Mouse (Mus musculus) heart, embryonic 11.5 days (tissue): ENCODE measurements around the gene Ptms. TPM values are rescaled to one million over a fixed set of nuclear protein-coding genes. Genes with fewer than 3 reads are reported as not detected.

ENCODE experiments used
- ATAC-seq: fragments of 200-750 bp; cut with Nextera tagmentation; replicated peaks from 2 replicates; pipeline ENCODE4 v1.8.0; 2017; ENCODE audit warnings: moderate library complexity; ENCODE audit not compliant: insufficient number of reproducible peaks, low FRiP score, low TSS enrichment
- H3K27ac ChIP-seq: fragments of 300-500 bp; sonication (generic); 2 replicates; pipeline ENCODE4 v1.5.1; 2014; ENCODE audit warnings: mild to moderate bottlenecking, low read depth, low read length
- H3K27me3 ChIP-seq: fragments of 300-500 bp; sonication (generic); 2 replicates; pipeline ENCODE4 v1.6.1; 2014; ENCODE audit warnings: mild to moderate bottlenecking, low read length, mixed read lengths; ENCODE audit not compliant: control insufficient read depth, insufficient read depth
- H3K36me3 ChIP-seq: fragments of 300-500 bp; sonication (generic); 2 replicates; pipeline ENCODE4 v1.6.1; 2014; ENCODE audit warnings: mild to moderate bottlenecking, low read length, moderate library complexity, mixed read lengths; ENCODE audit not compliant: control insufficient read depth, insufficient read depth
- H3K4me1 ChIP-seq: fragments of 300-500 bp; sonication (generic); 2 replicates; pipeline ENCODE4 v1.6.1; 2014; ENCODE audit warnings: low read length; ENCODE audit not compliant: control insufficient read depth, insufficient read depth
- H3K4me2 ChIP-seq: fragments of 300-500 bp; sonication (generic); 2 replicates; pipeline ENCODE4 v1.6.1; 2014; ENCODE audit warnings: mild to moderate bottlenecking, moderate library complexity
- H3K4me3 ChIP-seq: fragments of 300-500 bp; sonication (generic); 2 replicates; pipeline ENCODE4 v1.5.1; 2014; ENCODE audit warnings: low read depth, low read length
- H3K9ac ChIP-seq: fragments of 300-500 bp; sonication (generic); 2 replicates; pipeline ENCODE4 v1.6.1; 2014; ENCODE audit warnings: mild to moderate bottlenecking, low read depth, low read length, moderate library complexity
- H3K9me3 ChIP-seq: fragments of 300-500 bp; sonication (generic); replicated peaks from 2 replicates; pipeline ENCODE4 v1.6.1; 2016; ENCODE audit warnings: low read length; ENCODE audit not compliant: control insufficient read depth
- WGBS: fragments of 180-500 bp; shearing (Covaris S2); extraction: QIAGEN DNeasy Blood & Tissue Kit; methylation state at CpG from one replicate; pipeline ENCODE4 v1.1.7; 2014; ENCODE audit not compliant: insufficient replicate concordance; 5-methylcytosine and 5-hydroxymethylcytosine counted together
- polyA plus RNA-seq: library from polyadenylated mRNA; unstranded; fragments of >200 nt; fragmentation: Nextera tagmentation; extraction: Ambion mirVana; gene quantifications from 2 replicates; pipeline ENCODE4 v1.2.1, GENCODE M21; 2014

The Ptms gene
- polyA plus RNA-seq, 1 experiment from 2014 or later: 158 TPM

DNA sequence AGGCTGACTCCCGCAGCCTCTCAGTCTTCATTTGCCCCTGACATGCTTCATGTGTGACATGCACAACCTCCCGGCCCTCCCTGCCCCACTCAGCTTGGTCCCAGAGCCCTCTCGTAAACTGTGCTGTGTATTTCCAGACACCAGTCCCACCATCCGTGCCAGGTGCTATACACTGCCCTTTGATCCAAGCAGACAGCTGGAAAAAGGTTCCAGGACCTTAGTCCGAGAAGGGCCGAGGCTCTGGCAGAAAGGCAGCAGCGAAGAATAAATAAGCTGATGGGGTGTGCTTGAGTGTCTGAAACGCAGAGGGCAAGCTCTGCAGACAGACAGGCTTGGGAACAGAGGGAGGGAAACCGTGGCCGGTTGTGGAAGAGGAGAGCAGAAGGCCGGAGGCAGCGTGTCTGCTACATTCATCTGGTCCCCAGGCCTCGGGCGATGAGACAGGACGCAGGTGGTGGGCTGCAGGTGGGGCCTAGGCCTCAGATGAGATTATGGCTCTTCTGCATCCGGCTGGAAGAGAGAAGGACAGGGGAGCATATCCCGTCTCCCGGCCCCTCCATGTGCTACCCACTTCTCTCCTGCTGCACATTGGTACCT is 54.0 kb downstream of the Ptms start:
- no peaks in the 10 kb centered on the region for H3K9me3 ChIP-seq
- no peak for ATAC-seq
- no peak overlapping the region for H3K27ac ChIP-seq
- no peaks in the 10 kb centered on the region for H3K36me3 ChIP-seq
- WGBS: 52% methylated on average over 18 of the region's 18 CpGs
- peaks cover 8% of the 10 kb centered on the region for H3K4me1 ChIP-seq
- no peak overlapping the region for H3K4me2 ChIP-seq
- H3K9ac ChIP-seq: no peak overlapping the region
- peaks cover 11% of the 10 kb centered on the region for H3K27me3 ChIP-seq
- H3K4me3 ChIP-seq: no peak overlapping the region

Other genes starting within 250 kb of the Ptms start
- 139 and 148 TPM in 2 replicates for gene Emg1, start 207.9 kb downstream of the Ptms start, polyA plus RNA-seq
- 335 and 336 TPM in 2 replicates for gene Phb2, start 207.8 kb downstream of the Ptms start, polyA plus RNA-seq
- 4.8 and 6.9 TPM in 2 replicates for gene Ptpn6, start 181.4 kb downstream of the Ptms start, polyA plus RNA-seq
- 352 and 380 TPM in 2 replicates for gene Grcc10, start 178.7 kb downstream of the Ptms start, polyA plus RNA-seq
- not detected in 2 replicates for gene Gm45234, start 164.1 kb downstream of the Ptms start, polyA plus RNA-seq
- 7.4 and 9.5 TPM in 2 replicates for gene Atn1, start 163.6 kb downstream of the Ptms start, polyA plus RNA-seq
- 5.3 TPM in 2 replicates for gene Eno2, start 150.4 kb downstream of the Ptms start, polyA plus RNA-seq
- not detected in 2 replicates for gene Lrrc23, start 140.4 kb downstream of the Ptms start, polyA plus RNA-seq
- gene Spsb2, start 111.4 kb downstream of the Ptms start, polyA plus RNA-seq: 4.5 and 6.6 TPM in 2 replicates
- 1,419 and 1,543 TPM in 2 replicates for gene Tpi1, start 105.8 kb downstream of the Ptms start, polyA plus RNA-seq
- 87.3 and 98.3 TPM in 2 replicates for gene Usp5, start 90.6 kb downstream of the Ptms start, polyA plus RNA-seq
- gene Cdca3, start 90.6 kb downstream of the Ptms start, polyA plus RNA-seq: 137 and 153 TPM in 2 replicates
- gene Gnb3, start 79.8 kb downstream of the Ptms start, polyA plus RNA-seq: 5.4 and 6.6 TPM in 2 replicates
- 13.8 and 15.8 TPM in 2 replicates for gene P3h3, start 62.4 kb downstream of the Ptms start, polyA plus RNA-seq
- 0.69 and 0.80 TPM in 2 replicates for gene Gpr162, start 56.1 kb downstream of the Ptms start, polyA plus RNA-seq
- gene Cd4, start 31.9 kb downstream of the Ptms start, polyA plus RNA-seq: not detected in 2 replicates
- gene Lag3, start 8.4 kb downstream of the Ptms start, polyA plus RNA-seq: 1.1 and 1.3 TPM in 2 replicates
- 326 and 347 TPM in 2 replicates for gene Mlf2, start 11.3 kb upstream of the Ptms start, polyA plus RNA-seq
- gene Cops7a, start 45.4 kb upstream of the Ptms start, polyA plus RNA-seq: 134 and 142 TPM in 2 replicates
- gene Pianp, start 76.6 kb upstream of the Ptms start, polyA plus RNA-seq: 0.41 TPM in 1 of 2 replicates, not detected in the other
- 7.1 and 9.9 TPM in 2 replicates for gene Zfp384, start 89.0 kb upstream of the Ptms start, polyA plus RNA-seq
- 66.6 and 80.5 TPM in 2 replicates for gene Ing4, start 119.7 kb upstream of the Ptms start, polyA plus RNA-seq
- gene Acrbp, start 129.6 kb upstream of the Ptms start, polyA plus RNA-seq: 8.3 TPM in 2 replicates
- 0.27 TPM in 1 of 2 replicates, not detected in the other for gene Lpar5, start 147.8 kb upstream of the Ptms start, polyA plus RNA-seq
- gene Chd4, start 175.9 kb upstream of the Ptms start, polyA plus RNA-seq: 64.4 and 67.8 TPM in 2 replicates
- gene Nop2, start 211.8 kb upstream of the Ptms start, polyA plus RNA-seq: 50.7 and 52.9 TPM in 2 replicates
- gene Iffo1, start 225.1 kb upstream of the Ptms start, polyA plus RNA-seq: 6.7 and 11.0 TPM in 2 replicates
- gene Gapdh, start 246.4 kb upstream of the Ptms start, polyA plus RNA-seq: 4,443 and 4,472 TPM in 2 replicates